Mouse (Mus musculus): ENCODE results near the gene Taf4. TPM values are rescaled to one million over a fixed set of nuclear protein-coding genes. Genes with fewer than 3 reads are reported as not detected.

The Taf4 gene
- polyA plus RNA-seq, 1 experiment from 2014 or later, result 6.2 TPM

- ATAC-seq (ENCODE audit: insufficient read depth, low FRiP score, low TSS enrichment), result no peak
- no peak for DNase-seq (ENCODE audit: low spot score)
- H3K4me3 ChIP-seq (ENCODE audit: low read depth, low read length), result no peak overlapping the region
- H3K9me3 ChIP-seq (ENCODE audit: control insufficient read depth, low read length), result no peaks in the 10 kb centered on the region
- H3K4me1 ChIP-seq (ENCODE audit: control insufficient read depth, insufficient read depth, low read length), result peaks cover 7% of the 10 kb centered on the region; the same call in 1 of the 2 replicates
- H3K27ac ChIP-seq (ENCODE audit: low read depth, low read length), result no peak overlapping the region
- H3K9ac ChIP-seq (ENCODE audit: low read length), result no peak overlapping the region
- no peaks in the 10 kb centered on the region for H3K36me3 ChIP-seq (ENCODE audit: control insufficient read depth, insufficient read depth, low read length)
- no peaks in the 10 kb centered on the region for H3K27me3 ChIP-seq (ENCODE audit: control insufficient read depth, insufficient read depth, low read length)
- WGBS, result 84% methylated on average over 3 of the region's 3 CpGs
- no peak overlapping the region for H3K4me2 ChIP-seq (ENCODE audit: low read depth)
Measured at GRCm38 (mm10) chr2:179867669-179868068, 108.8 kb downstream of the Taf4 start.

GRCm38 (mm10) chr2:179865097-179865496 lies 111.3 kb downstream of the Taf4 start:
- Histone ChIP-seq H3K27ac (ENCODE audit: low read depth, low read length) (no peak overlapping the region), H3K27me3 (ENCODE audit: control insufficient read depth, insufficient read depth, low read length) (no peaks in the 10 kb centered on the region), H3K9me3 (ENCODE audit: control insufficient read depth, low read length) (no peaks in the 10 kb centered on the region), H3K4me3 (ENCODE audit: low read depth, low read length) (no peak overlapping the region), H3K4me2 (ENCODE audit: low read depth) (no peak overlapping the region), H3K9ac (ENCODE audit: low read length) (no peak overlapping the region), H3K4me1 (ENCODE audit: control insufficient read depth, insufficient read depth, low read length) (peaks cover 7% of the 10 kb centered on the region; the same call in 1 of the 2 replicates), H3K36me3 (ENCODE audit: control insufficient read depth, insufficient read depth, low read length) (no peaks in the 10 kb centered on the region)
- DNase-seq (ENCODE audit: low spot score), result no peak
- 71% methylated on average over 5 of the region's 5 CpGs for WGBS
- no peak for ATAC-seq (ENCODE audit: insufficient read depth, low FRiP score, low TSS enrichment)

GRCm38 (mm10) chr2:179863266-179863665 lies 113.2 kb downstream of the Taf4 start:
- Histone ChIP-seq H3K4me1 (ENCODE audit: control insufficient read depth, insufficient read depth, low read length) (no peaks in the 10 kb centered on the region), H3K27me3 (ENCODE audit: control insufficient read depth, insufficient read depth, low read length) (no peaks in the 10 kb centered on the region), H3K27ac (ENCODE audit: low read depth, low read length) (no peak overlapping the region), H3K4me2 (ENCODE audit: low read depth) (no peak overlapping the region), H3K36me3 (ENCODE audit: control insufficient read depth, insufficient read depth, low read length) (no peaks in the 10 kb centered on the region), H3K9me3 (ENCODE audit: control insufficient read depth, low read length) (no peaks in the 10 kb centered on the region), H3K9ac (ENCODE audit: low read length) (no peak overlapping the region), H3K4me3 (ENCODE audit: low read depth, low read length) (no peak overlapping the region)
- ATAC-seq (ENCODE audit: insufficient read depth, low FRiP score, low TSS enrichment), result no peak
- WGBS, result 67% methylated on average over 3 of the region's 3 CpGs
- no peak for DNase-seq (ENCODE audit: low spot score)

GRCm38 (mm10) chr2:179862676-179863075 lies 113.8 kb downstream of the Taf4 start:
- H3K9me3 ChIP-seq (ENCODE audit: control insufficient read depth, low read length), result no peaks in the 10 kb centered on the region
- WGBS, result 73% methylated on average over 3 of the region's 3 CpGs
- ATAC-seq (ENCODE audit: insufficient read depth, low FRiP score, low TSS enrichment) (no peak), DNase-seq (ENCODE audit: low spot score) (no peak)
- no peaks in the 10 kb centered on the region for H3K36me3 ChIP-seq (ENCODE audit: control insufficient read depth, insufficient read depth, low read length)
- H3K4me1 ChIP-seq (ENCODE audit: control insufficient read depth, insufficient read depth, low read length), result no peaks in the 10 kb centered on the region
- no peak overlapping the region for H3K4me3 ChIP-seq (ENCODE audit: low read depth, low read length)
- H3K9ac ChIP-seq (ENCODE audit: low read length), result no peak overlapping the region
- no peaks in the 10 kb centered on the region for H3K27me3 ChIP-seq (ENCODE audit: control insufficient read depth, insufficient read depth, low read length)
- no peak overlapping the region for H3K27ac ChIP-seq (ENCODE audit: low read depth, low read length)
- no peak overlapping the region for H3K4me2 ChIP-seq (ENCODE audit: low read depth)

Other genes with a start within 250 kb of the Taf4 start
- gene Lsm14b, start 48.3 kb upstream of the Taf4 start, polyA plus RNA-seq (2014; fragmentation: Nextera tagmentation; extraction: Ambion mirVana), result 10.1 and 11.6 TPM in 2 replicates
- gene Psma7, start 65.8 kb upstream of the Taf4 start, polyA plus RNA-seq (2014; fragmentation: Nextera tagmentation; extraction: Ambion mirVana), result 770 and 786 TPM in 2 replicates
- 19.2 and 20.9 TPM in 2 replicates for gene Ss18l1, start 65.9 kb upstream of the Taf4 start, polyA plus RNA-seq (2014; fragmentation: Nextera tagmentation; extraction: Ambion mirVana)
- 26.5 and 31.8 TPM in 2 replicates for gene Mtg2, start 93.9 kb upstream of the Taf4 start, polyA plus RNA-seq (2014; fragmentation: Nextera tagmentation; extraction: Ambion mirVana)
- gene Hrh3, start 127.8 kb upstream of the Taf4 start, polyA plus RNA-seq (2014; fragmentation: Nextera tagmentation; extraction: Ambion mirVana), result 1.4 and 2.0 TPM in 2 replicates
- 43.5 and 43.7 TPM in 2 replicates for gene Osbpl2, start 142.7 kb upstream of the Taf4 start, polyA plus RNA-seq (2014; fragmentation: Nextera tagmentation; extraction: Ambion mirVana)
- 195 and 198 TPM in 2 replicates for gene Adrm1, start 194.8 kb upstream of the Taf4 start, polyA plus RNA-seq (2014; fragmentation: Nextera tagmentation; extraction: Ambion mirVana)
- 4.4 and 5.4 TPM in 2 replicates for gene Lama5, start 249.2 kb upstream of the Taf4 start, polyA plus RNA-seq (2014; fragmentation: Nextera tagmentation; extraction: Ambion mirVana)